Mouse (Mus musculus) thymus, postnatal 36 days (tissue): Measurements from ENCODE around the gene Olfr462.

Source experiments
- DNase-seq, 2 experiments: peaks; one replicate each; pipeline ENCODE4 v3.0.0; 2022; ENCODE audit warnings: mixed read lengths in 2 of 2

Olfr462 gene

GRCm38 (mm10) chr11:87846968-87847600, 45.0 kb downstream of the Olfr462 start:
- DNase-seq = no peak

- DNase-seq = no peak
Observed at GRCm38 (mm10) chr11:87841436-87841835, 50.6 kb downstream of the Olfr462 start.

- DNase-seq = no peak
Observed at GRCm38 (mm10) chr11:87840676-87841075, 51.4 kb downstream of the Olfr462 start.
